Mouse (Mus musculus): ENCODE measurements at regions not wholly inside any gene's neighbourhood (a gene's known extent, or its start where the extent isn't known, plus 50 kb on each side); places are given as distances from the start of the nearest gene placed in this dataset.

DNA sequence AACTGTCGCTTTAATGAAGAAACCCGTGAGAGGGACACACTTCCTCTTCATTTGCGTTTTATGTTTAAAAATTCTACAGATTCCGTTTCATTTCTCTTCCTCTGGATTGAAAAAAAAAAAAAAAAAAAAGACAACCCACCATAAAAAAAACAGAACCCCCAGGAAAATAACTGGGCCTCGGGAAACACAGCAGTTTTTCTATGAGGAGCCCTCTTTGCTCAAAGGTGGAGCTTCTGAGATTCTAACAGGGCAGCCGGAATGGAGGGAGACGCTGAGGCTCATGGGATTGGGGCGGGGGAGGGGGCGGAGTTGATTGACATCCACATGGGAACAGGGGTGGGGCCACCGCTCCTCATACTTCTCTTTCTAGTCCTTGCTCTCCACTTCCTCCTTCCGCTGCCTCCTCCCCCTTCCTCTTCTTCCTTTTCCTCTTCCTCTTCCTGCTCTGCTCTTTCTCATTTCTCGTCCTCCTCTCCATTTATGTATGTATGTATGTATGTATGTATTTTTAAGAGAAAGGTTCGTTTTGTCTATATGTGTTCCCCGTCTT, 174.1 kb upstream of the Mrps10 start:
- no peak for TF ChIP-seq CTCF (IDR thresholded peaks at IDR 0.05; ENCODE audit: control insufficient read depth, insufficient read depth, low read length)
- TF ChIP-seq POLR2A (IDR thresholded peaks at IDR 0.05; ENCODE audit: borderline replicate concordance, control insufficient read depth, low read depth, low read length), result no peak
